Mouse (Mus musculus): Measurements from ENCODE around the gene Pomgnt1. TPM values are rescaled to one million over a fixed set of nuclear protein-coding genes. Genes with fewer than 3 reads are reported as not detected.

Gene Pomgnt1
- total and polyA plus RNA-seq, 3 experiments: 33.0 to 40.7 (median 40.2) TPM

DNA sequence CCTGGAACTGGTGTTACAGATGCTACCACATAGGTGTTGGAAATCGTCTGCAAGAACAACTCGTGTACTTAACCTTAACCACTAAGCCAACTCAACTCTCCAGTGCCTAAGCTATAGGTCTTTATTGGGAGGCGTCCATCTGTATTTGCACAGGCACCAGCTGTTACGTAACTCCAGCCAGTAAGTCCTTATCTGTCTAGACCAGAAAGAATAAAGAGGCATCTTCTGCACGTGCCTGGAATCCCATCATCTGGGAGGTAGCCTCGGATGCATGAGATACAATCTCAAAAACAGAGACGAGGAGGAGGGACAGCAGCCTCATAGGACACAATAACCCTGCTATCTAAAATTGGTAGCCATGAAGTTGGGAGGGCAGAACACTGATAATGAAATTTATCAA, 22.7 kb upstream of the Pomgnt1 start:
- Histone ChIP-seq H3K27ac (ENCODE audit: insufficient read depth, low read depth) (no peak overlapping the region), H3K27me3 (replicated peaks) (no peaks in the 10 kb centered on the region), H3K4me1 (ENCODE audit: control insufficient read depth in 1 of 2, insufficient read depth in 2 of 2) (no peaks in the 10 kb centered on the region), H3K9me3 (replicated peaks; ENCODE audit: low read length) (no peaks in the 10 kb centered on the region), H3K79me2 (replicated peaks; ENCODE audit: control insufficient read depth, extremely low read depth, insufficient read depth, poor library complexity, severe bottlenecking) (no peaks in the 10 kb centered on the region), H3K4me2 (ENCODE audit: insufficient read depth, low read depth, poor library complexity, severe bottlenecking) (no peak overlapping the region), H3K36me3 (replicated peaks in 1 of 2; ENCODE audit: control insufficient read depth in 1 of 2, insufficient read depth in 1 of 2, low read length in 1 of 2) (peaks cover 63 to 98% of the 10 kb centered on the region in 2 experiments), H3K9ac (ENCODE audit: insufficient read depth, low read depth) (no peak overlapping the region), H3K4me3 (replicated peaks in 1 of 3; ENCODE audit: low read depth in 2 of 3, low read length in 2 of 3, poor library complexity in 1 of 3) (no peak overlapping the region)
- TF ChIP-seq ZNF384 (IDR thresholded peaks at IDR 0.05; ENCODE audit: low read depth, low read length): no peak
- no peak for TF ChIP-seq CHD1 (IDR thresholded peaks at IDR 0.05; ENCODE audit: low read depth, low read length)
- no peak for DNase-seq (ENCODE audit: extremely low read depth)
- in situ Hi-C loops (cut with MboI; ENCODE audit: low pct_ligation_motif_present, low pct_unique_long_range_greater_than_20kb, low sequenced_read_pairs): no loop called here
- dilution Hi-C loops (cut with MboI; ENCODE audit: extremely low pct_ligation_motif_present, extremely low pct_unique_long_range_greater_than_20kb, low sequenced_read_pairs): no loop called here

DNA sequence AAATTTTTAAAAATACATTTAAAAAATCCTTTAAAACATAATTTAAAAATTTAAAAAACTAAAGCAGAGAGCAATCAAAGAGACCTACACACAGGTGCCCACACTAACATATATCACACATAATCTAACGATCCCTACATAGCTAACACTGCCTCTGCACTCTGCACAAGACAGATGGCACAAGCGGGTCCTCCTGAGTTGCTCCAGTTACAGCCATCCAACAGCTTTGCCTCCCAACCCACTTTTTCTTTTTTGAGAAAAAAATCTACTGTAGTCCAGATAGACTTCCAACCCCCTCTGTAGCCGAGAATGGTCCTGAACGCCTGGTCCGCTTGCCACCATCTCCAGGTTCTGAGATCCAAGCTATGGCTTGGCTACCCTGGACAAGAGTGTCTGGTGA, 18.4 kb upstream of the Pomgnt1 start:
- Histone ChIP-seq H3K9me3 (replicated peaks; ENCODE audit: low read length) (no peaks in the 10 kb centered on the region), H3K27ac (ENCODE audit: insufficient read depth, low read depth) (no peak overlapping the region), H3K79me2 (replicated peaks; ENCODE audit: control insufficient read depth, extremely low read depth, insufficient read depth, poor library complexity, severe bottlenecking) (no peaks in the 10 kb centered on the region), H3K4me2 (ENCODE audit: insufficient read depth, low read depth, poor library complexity, severe bottlenecking) (no peak overlapping the region), H3K9ac (ENCODE audit: insufficient read depth, low read depth) (no peak overlapping the region), H3K4me3 (replicated peaks in 1 of 3; ENCODE audit: low read depth in 2 of 3, low read length in 2 of 3, poor library complexity in 1 of 3) (no peak overlapping the region), H3K36me3 (replicated peaks in 1 of 2; ENCODE audit: control insufficient read depth in 1 of 2, insufficient read depth in 1 of 2, low read length in 1 of 2) (peaks cover 44 to 82% of the 10 kb centered on the region in 2 experiments), H3K27me3 (replicated peaks) (no peaks in the 10 kb centered on the region), H3K4me1 (ENCODE audit: control insufficient read depth in 1 of 2, insufficient read depth in 2 of 2) (no peaks in the 10 kb centered on the region)
- TF ChIP-seq RCOR1 (conservative IDR thresholded peaks at IDR 0.05; ENCODE audit: low read depth, low read length) (no peak), HCFC1 (IDR thresholded peaks at IDR 0.05; ENCODE audit: low read depth, low read length) (no peak), GABPA (IDR thresholded peaks at IDR 0.05; ENCODE audit: insufficient replicate concordance, low read depth, low read length) (no peak), MYC (IDR thresholded peaks at IDR 0.05; ENCODE audit: low read depth, low read length) (no peak), EP300 (IDR thresholded peaks at IDR 0.05; ENCODE audit: low read length) (no peak), CHD2 (IDR thresholded peaks at IDR 0.05; ENCODE audit: low read length) (no peak), ZKSCAN1 (IDR thresholded peaks at IDR 0.05; ENCODE audit: borderline replicate concordance, low read depth, low read length) (no peak), MAX (IDR thresholded peaks at IDR 0.05; ENCODE audit: low read length) (no peak), SIN3A (IDR thresholded peaks at IDR 0.05; ENCODE audit: low read length) (no peak), RAD21 (IDR thresholded peaks at IDR 0.05; ENCODE audit: low read depth, low read length) (no peak), ZNF384 (IDR thresholded peaks at IDR 0.05; ENCODE audit: low read depth, low read length) (no peak), CTCF (conservative IDR thresholded peaks at IDR 0.05 in 1 of 2, IDR thresholded peaks at IDR 0.05 in 1 of 2; ENCODE audit: low read depth in 2 of 2, low read length in 2 of 2) (no peak), ZC3H11A (IDR thresholded peaks at IDR 0.05; ENCODE audit: low read depth, low read length) (no peak), TCF12 (IDR thresholded peaks at IDR 0.05; ENCODE audit: low read depth, low read length) (no peak), POLR2AphosphoS2 (IDR thresholded peaks at IDR 0.05; ENCODE audit: low read depth, low read length) (no peak), E2F4 (IDR thresholded peaks at IDR 0.05; ENCODE audit: insufficient replicate concordance, low read depth, low read length) (no peak), USF2 (conservative IDR thresholded peaks at IDR 0.05; ENCODE audit: low read depth, low read length) (no peak), NELFE (IDR thresholded peaks at IDR 0.05; ENCODE audit: low read depth, low read length) (no peak), ELF1 (IDR thresholded peaks at IDR 0.05; ENCODE audit: low read depth, low read length) (no peak)
- in situ Hi-C loops (cut with MboI; ENCODE audit: low pct_ligation_motif_present, low pct_unique_long_range_greater_than_20kb, low sequenced_read_pairs): no loop called here
- DNase-seq (ENCODE audit: extremely low read depth): no peak
- dilution Hi-C loops (cut with MboI; ENCODE audit: extremely low pct_ligation_motif_present, extremely low pct_unique_long_range_greater_than_20kb, low sequenced_read_pairs): no loop called here

Data from CH12.LX (cell line).